Mouse (Mus musculus): ENCODE measurements around the gene Snai3. TPM values are rescaled to one million over a fixed set of nuclear protein-coding genes. Genes with fewer than 3 reads are reported as not detected.

Snai3 gene
- polyA plus RNA-seq, 1 experiment from 2014 or later = not detected

- no peak overlapping the region for H3K4me3 ChIP-seq (replicated peaks; ENCODE audit: low read depth, low read length)
- H3K4me2 ChIP-seq (ENCODE audit: low read length) = no peak overlapping the region
- peaks cover 85% of the 10 kb centered on the region for H3K36me3 ChIP-seq (ENCODE audit: control insufficient read depth, insufficient read depth, low read length)
- H3K4me1 ChIP-seq (ENCODE audit: control insufficient read depth, insufficient read depth, low read length) = no peaks in the 10 kb centered on the region
- DNase-seq = no peak
- ATAC-seq (ENCODE audit: low FRiP score, low TSS enrichment) = no peak
- no peaks in the 10 kb centered on the region for H3K9me3 ChIP-seq (ENCODE audit: control insufficient read depth, low read length)
- no peak overlapping the region for H3K9ac ChIP-seq (replicated peaks; ENCODE audit: low read length)
- no peaks in the 10 kb centered on the region for H3K27me3 ChIP-seq (ENCODE audit: control insufficient read depth, insufficient read depth, low read length)
- 90% methylated on average over 6 of the region's 6 CpGs for WGBS
- H3K27ac ChIP-seq (replicated peaks; ENCODE audit: low read depth, low read length) = no peak overlapping the region
Measured at GRCm38 (mm10) chr8:122415554-122415953, 45.0 kb downstream of the Snai3 start.

GRCm38 (mm10) chr8:122414311-122414710 is 46.2 kb downstream of the Snai3 start:
- ATAC-seq (ENCODE audit: low FRiP score, low TSS enrichment) (no peak), DNase-seq (no peak)
- WGBS = 91% methylated on average over 9 of the region's 9 CpGs
- Histone ChIP-seq H3K4me1 (ENCODE audit: control insufficient read depth, insufficient read depth, low read length) (no peaks in the 10 kb centered on the region), H3K9ac (replicated peaks; ENCODE audit: low read length) (no peak overlapping the region), H3K27me3 (ENCODE audit: control insufficient read depth, insufficient read depth, low read length) (no peaks in the 10 kb centered on the region), H3K27ac (replicated peaks; ENCODE audit: low read depth, low read length) (no peak overlapping the region), H3K36me3 (ENCODE audit: control insufficient read depth, insufficient read depth, low read length) (peaks cover 97% of the 10 kb centered on the region), H3K9me3 (ENCODE audit: control insufficient read depth, low read length) (no peaks in the 10 kb centered on the region), H3K4me2 (ENCODE audit: low read length) (no peak overlapping the region), H3K4me3 (replicated peaks; ENCODE audit: low read depth, low read length) (no peak overlapping the region)

- DNase-seq = no peak
- H3K9ac ChIP-seq (replicated peaks; ENCODE audit: low read length) = no peak overlapping the region
- 94% methylated on average over 7 of the region's 7 CpGs for WGBS
- peaks cover 99% of the 10 kb centered on the region for H3K36me3 ChIP-seq (ENCODE audit: control insufficient read depth, insufficient read depth, low read length)
- no peaks in the 10 kb centered on the region for H3K4me1 ChIP-seq (ENCODE audit: control insufficient read depth, insufficient read depth, low read length)
- no peak overlapping the region for H3K4me3 ChIP-seq (replicated peaks; ENCODE audit: low read depth, low read length)
- no peak overlapping the region for H3K4me2 ChIP-seq (ENCODE audit: low read length)
- no peak overlapping the region for H3K27ac ChIP-seq (replicated peaks; ENCODE audit: low read depth, low read length)
- H3K27me3 ChIP-seq (ENCODE audit: control insufficient read depth, insufficient read depth, low read length) = no peaks in the 10 kb centered on the region
- no peaks in the 10 kb centered on the region for H3K9me3 ChIP-seq (ENCODE audit: control insufficient read depth, low read length)
- no peak for ATAC-seq (ENCODE audit: low FRiP score, low TSS enrichment)
Measured at GRCm38 (mm10) chr8:122407678-122408077, 52.9 kb downstream of the Snai3 start.

GRCm38 (mm10) chr8:122405146-122405805 is 55.3 kb downstream of the Snai3 start:
- no peak for ATAC-seq (ENCODE audit: low FRiP score, low TSS enrichment)
- Histone ChIP-seq H3K4me3 (replicated peaks; ENCODE audit: low read depth, low read length) (no peak overlapping the region), H3K27ac (replicated peaks; ENCODE audit: low read depth, low read length) (no peak overlapping the region), H3K9ac (replicated peaks; ENCODE audit: low read length) (no peak overlapping the region), H3K9me3 (ENCODE audit: control insufficient read depth, low read length) (no peaks in the 10 kb centered on the region), H3K36me3 (ENCODE audit: control insufficient read depth, insufficient read depth, low read length) (peaks cover 99% of the 10 kb centered on the region), H3K4me2 (ENCODE audit: low read length) (no peak overlapping the region), H3K4me1 (ENCODE audit: control insufficient read depth, insufficient read depth, low read length) (no peaks in the 10 kb centered on the region), H3K27me3 (ENCODE audit: control insufficient read depth, insufficient read depth, low read length) (no peaks in the 10 kb centered on the region)
- WGBS = 95% methylated on average over 9 of the region's 9 CpGs
- no peak for DNase-seq

Small RNAs within 50 kb of the gene (microRNA-seq; reads per million reads assigned to microRNA genes)
- gene Gm24366 = not detected

Other genes with a start within 250 kb of the Snai3 start
- 2.3 TPM in 2 replicates for gene Zfpm1, start 178.6 kb downstream of the Snai3 start, polyA plus RNA-seq (2014; fragmentation: Nextera tagmentation; extraction: Ambion mirVana)
- gene Trhr2, start 100.0 kb downstream of the Snai3 start, polyA plus RNA-seq (2014; fragmentation: Nextera tagmentation; extraction: Ambion mirVana) = not detected in 2 replicates
- gene Zc3h18, start 84.1 kb downstream of the Snai3 start, polyA plus RNA-seq (2014; fragmentation: Nextera tagmentation; extraction: Ambion mirVana) = 22.4 and 27.9 TPM in 2 replicates
- not detected in 2 replicates for gene Il17c, start 38.7 kb downstream of the Snai3 start, polyA plus RNA-seq (2014; fragmentation: Nextera tagmentation; extraction: Ambion mirVana)
- gene Cyba, start 27.8 kb downstream of the Snai3 start, polyA plus RNA-seq (2014; fragmentation: Nextera tagmentation; extraction: Ambion mirVana) = 20.2 and 36.2 TPM in 2 replicates
- 47.1 and 60.9 TPM in 2 replicates for gene Mvd, start 17.3 kb downstream of the Snai3 start, polyA plus RNA-seq (2014; fragmentation: Nextera tagmentation; extraction: Ambion mirVana)
- gene Rnf166, start 15.3 kb upstream of the Snai3 start, polyA plus RNA-seq (2014; fragmentation: Nextera tagmentation; extraction: Ambion mirVana) = 33.7 and 34.4 TPM in 2 replicates
- 80.6 and 93.1 TPM in 2 replicates for gene Ctu2, start 15.4 kb upstream of the Snai3 start, polyA plus RNA-seq (2014; fragmentation: Nextera tagmentation; extraction: Ambion mirVana)
- gene Piezo1, start 90.6 kb upstream of the Snai3 start, polyA plus RNA-seq (2014; fragmentation: Nextera tagmentation; extraction: Ambion mirVana) = 1.0 and 4.6 TPM in 2 replicates
- 5.9 and 7.6 TPM in 2 replicates for gene Cdt1, start 107.3 kb upstream of the Snai3 start, polyA plus RNA-seq (2014; fragmentation: Nextera tagmentation; extraction: Ambion mirVana)
- gene Aprt, start 116.2 kb upstream of the Snai3 start, polyA plus RNA-seq (2014; fragmentation: Nextera tagmentation; extraction: Ambion mirVana) = 146 and 161 TPM in 2 replicates
- 5.5 and 6.3 TPM in 2 replicates for gene Galns, start 150.7 kb upstream of the Snai3 start, polyA plus RNA-seq (2014; fragmentation: Nextera tagmentation; extraction: Ambion mirVana)
- gene Trappc2l, start 150.9 kb upstream of the Snai3 start, polyA plus RNA-seq (2014; fragmentation: Nextera tagmentation; extraction: Ambion mirVana) = 107 and 158 TPM in 2 replicates
- gene Pabpn1l, start 162.0 kb upstream of the Snai3 start, polyA plus RNA-seq (2014; fragmentation: Nextera tagmentation; extraction: Ambion mirVana) = not detected in 2 replicates
- 25.2 and 28.7 TPM in 2 replicates for gene Cbfa2t3, start 238.4 kb upstream of the Snai3 start, polyA plus RNA-seq (2014; fragmentation: Nextera tagmentation; extraction: Ambion mirVana)

All from midbrain, embryonic 14.5 days (tissue).